Mouse (Mus musculus): ENCODE measurements at regions not wholly inside any gene's neighbourhood (a gene's known extent, or its start where the extent isn't known, plus 50 kb on each side); places are given as distances from the start of the nearest gene placed in this dataset.

GRCm38 (mm10) chr1:144452141-144452540 lies 115.3 kb downstream of the Rgs21 start:
- H3K36me3 ChIP-seq (ENCODE audit: control insufficient read depth, insufficient read depth, low read length): no peaks in the 10 kb centered on the region
- no peaks in the 10 kb centered on the region for H3K4me1 ChIP-seq (replicated peaks; ENCODE audit: control insufficient read depth, insufficient read depth, low read length)
- WGBS: 87% methylated on average over 1 of the region's 1 CpGs
- no peak overlapping the region for H3K4me3 ChIP-seq (ENCODE audit: control insufficient read depth, insufficient read depth, low read length)
- no peak overlapping the region for H3K27ac ChIP-seq (ENCODE audit: control insufficient read depth, insufficient read depth, low read length)
- TF ChIP-seq CTCF (IDR thresholded peaks at IDR 0.05; ENCODE audit: borderline replicate concordance, control insufficient read depth, extremely low read depth, insufficient read depth, low read length, poor library complexity) (no peak), POLR2A (IDR thresholded peaks at IDR 0.05; ENCODE audit: control insufficient read depth, extremely low read depth, insufficient read depth, low read length, poor library complexity) (no peak)
- no peaks in the 10 kb centered on the region for H3K27me3 ChIP-seq (ENCODE audit: control insufficient read depth, insufficient read depth, low read length)
- DNase-seq: no peak

- TF ChIP-seq POLR2A (IDR thresholded peaks at IDR 0.05; ENCODE audit: control insufficient read depth, extremely low read depth, insufficient read depth, low read length, poor library complexity) (no peak), CTCF (IDR thresholded peaks at IDR 0.05; ENCODE audit: borderline replicate concordance, control insufficient read depth, extremely low read depth, insufficient read depth, low read length, poor library complexity) (no peak)
- no peaks in the 10 kb centered on the region for H3K4me1 ChIP-seq (replicated peaks; ENCODE audit: control insufficient read depth, insufficient read depth, low read length)
- no peak overlapping the region for H3K27ac ChIP-seq (ENCODE audit: control insufficient read depth, insufficient read depth, low read length)
- no peak overlapping the region for H3K4me3 ChIP-seq (ENCODE audit: control insufficient read depth, insufficient read depth, low read length)
- DNase-seq: no peak
- WGBS: 75% methylated on average over 1 of the region's 1 CpGs
- H3K27me3 ChIP-seq (ENCODE audit: control insufficient read depth, insufficient read depth, low read length): no peaks in the 10 kb centered on the region
- no peaks in the 10 kb centered on the region for H3K36me3 ChIP-seq (ENCODE audit: control insufficient read depth, insufficient read depth, low read length)
These were observed 115.7 kb downstream of the Rgs21 start for GRCm38 (mm10) chr1:144451731-144452130.

- no peak for DNase-seq
- no peak overlapping the region for H3K4me3 ChIP-seq (ENCODE audit: control insufficient read depth, insufficient read depth, low read length)
- no peaks in the 10 kb centered on the region for H3K27me3 ChIP-seq (ENCODE audit: control insufficient read depth, insufficient read depth, low read length)
- no peak overlapping the region for H3K27ac ChIP-seq (ENCODE audit: control insufficient read depth, insufficient read depth, low read length)
- no peaks in the 10 kb centered on the region for H3K4me1 ChIP-seq (replicated peaks; ENCODE audit: control insufficient read depth, insufficient read depth, low read length)
- H3K36me3 ChIP-seq (ENCODE audit: control insufficient read depth, insufficient read depth, low read length): no peaks in the 10 kb centered on the region
- TF ChIP-seq POLR2A (IDR thresholded peaks at IDR 0.05; ENCODE audit: control insufficient read depth, extremely low read depth, insufficient read depth, low read length, poor library complexity) (no peak), CTCF (IDR thresholded peaks at IDR 0.05; ENCODE audit: borderline replicate concordance, control insufficient read depth, extremely low read depth, insufficient read depth, low read length, poor library complexity) (no peak)
- WGBS: 65% methylated on average over 2 of the region's 2 CpGs
These were observed 130.8 kb downstream of the Rgs21 start for GRCm38 (mm10) chr1:144436617-144437016.

- no peaks in the 10 kb centered on the region for H3K27me3 ChIP-seq (ENCODE audit: control insufficient read depth, insufficient read depth, low read length)
- TF ChIP-seq POLR2A (IDR thresholded peaks at IDR 0.05; ENCODE audit: control insufficient read depth, extremely low read depth, insufficient read depth, low read length, poor library complexity) (no peak), CTCF (IDR thresholded peaks at IDR 0.05; ENCODE audit: borderline replicate concordance, control insufficient read depth, extremely low read depth, insufficient read depth, low read length, poor library complexity) (no peak)
- no peak overlapping the region for H3K4me3 ChIP-seq (ENCODE audit: control insufficient read depth, insufficient read depth, low read length)
- no peak for DNase-seq
- H3K4me1 ChIP-seq (replicated peaks; ENCODE audit: control insufficient read depth, insufficient read depth, low read length): no peaks in the 10 kb centered on the region
- no peaks in the 10 kb centered on the region for H3K36me3 ChIP-seq (ENCODE audit: control insufficient read depth, insufficient read depth, low read length)
- H3K27ac ChIP-seq (ENCODE audit: control insufficient read depth, insufficient read depth, low read length): no peak overlapping the region
- 97% methylated on average over 2 of the region's 2 CpGs for WGBS
These were observed 134.7 kb downstream of the Rgs21 start for GRCm38 (mm10) chr1:144432816-144433215.

GRCm38 (mm10) chr1:144431535-144432276 lies 135.8 kb downstream of the Rgs21 start:
- WGBS: 92% methylated on average over 5 of the region's 5 CpGs
- H3K4me3 ChIP-seq (ENCODE audit: control insufficient read depth, insufficient read depth, low read length): no peak overlapping the region
- no peak for DNase-seq
- no peaks in the 10 kb centered on the region for H3K27me3 ChIP-seq (ENCODE audit: control insufficient read depth, insufficient read depth, low read length)
- H3K36me3 ChIP-seq (ENCODE audit: control insufficient read depth, insufficient read depth, low read length): no peaks in the 10 kb centered on the region
- no peaks in the 10 kb centered on the region for H3K4me1 ChIP-seq (replicated peaks; ENCODE audit: control insufficient read depth, insufficient read depth, low read length)
- no peak overlapping the region for H3K27ac ChIP-seq (ENCODE audit: control insufficient read depth, insufficient read depth, low read length)
- TF ChIP-seq POLR2A (IDR thresholded peaks at IDR 0.05; ENCODE audit: control insufficient read depth, extremely low read depth, insufficient read depth, low read length, poor library complexity) (no peak), CTCF (IDR thresholded peaks at IDR 0.05; ENCODE audit: borderline replicate concordance, control insufficient read depth, extremely low read depth, insufficient read depth, low read length, poor library complexity) (no peak)

GRCm38 (mm10) chr1:144421374-144421773 lies 146.1 kb downstream of the Rgs21 start:
- Histone ChIP-seq H3K4me3 (ENCODE audit: control insufficient read depth, insufficient read depth, low read length) (no peak overlapping the region), H3K27ac (ENCODE audit: control insufficient read depth, insufficient read depth, low read length) (no peak overlapping the region), H3K4me1 (replicated peaks; ENCODE audit: control insufficient read depth, insufficient read depth, low read length) (no peaks in the 10 kb centered on the region), H3K27me3 (ENCODE audit: control insufficient read depth, insufficient read depth, low read length) (no peaks in the 10 kb centered on the region), H3K36me3 (ENCODE audit: control insufficient read depth, insufficient read depth, low read length) (no peaks in the 10 kb centered on the region)
- WGBS: 97% methylated on average over 2 of the region's 2 CpGs
- DNase-seq: no peak
- TF ChIP-seq CTCF (IDR thresholded peaks at IDR 0.05; ENCODE audit: borderline replicate concordance, control insufficient read depth, extremely low read depth, insufficient read depth, low read length, poor library complexity): no peak
- TF ChIP-seq POLR2A (IDR thresholded peaks at IDR 0.05; ENCODE audit: control insufficient read depth, extremely low read depth, insufficient read depth, low read length, poor library complexity): no peak

Measured in thymus, adult 2 months (tissue).